Mouse (Mus musculus) liver, embryonic 11.5 days (tissue): ENCODE results near the gene Pcgf1. TPM values are rescaled to one million over a fixed set of nuclear protein-coding genes. Genes with fewer than 3 reads are reported as not detected.

ENCODE experiments used
- ATAC-seq: fragments of 200-750 bp; cut with Nextera tagmentation; replicated peaks from 2 replicates; pipeline ENCODE4 v1.8.0; 2017; ENCODE audit warnings: moderate number of reproducible peaks, mild to moderate bottlenecking, moderate TSS enrichment, moderate library complexity; ENCODE audit not compliant: low FRiP score
- DNase-seq: peaks from one replicate; pipeline ENCODE4 v3.0.0-alpha.2; 2017; ENCODE audit warnings: low spot score
- H3K27ac ChIP-seq: fragments of 300-500 bp; sonication (generic); 2 replicates; pipeline ENCODE4 v1.5.1; 2014; ENCODE audit warnings: mild to moderate bottlenecking, low read depth, low read length, control low read depth
- H3K27me3 ChIP-seq: fragments of 300-500 bp; sonication (generic); replicated peaks from 2 replicates; pipeline ENCODE4 v1.6.1; 2014; ENCODE audit warnings: low read length, mixed read lengths; ENCODE audit not compliant: control insufficient read depth, insufficient read depth
- H3K36me3 ChIP-seq: fragments of 300-500 bp; sonication (generic); 2 replicates; pipeline ENCODE4 v1.6.1; 2014; ENCODE audit warnings: mild to moderate bottlenecking, low read length, moderate library complexity, mixed read lengths; ENCODE audit not compliant: control insufficient read depth, insufficient read depth
- H3K4me1 ChIP-seq: fragments of 300-500 bp; sonication (generic); replicated peaks from 2 replicates; pipeline ENCODE4 v1.6.1; 2014; ENCODE audit warnings: low read length, mixed read lengths; ENCODE audit not compliant: control insufficient read depth, insufficient read depth
- H3K4me2 ChIP-seq: fragments of 300-500 bp; sonication (generic); 2 replicates; pipeline ENCODE4 v1.6.1; 2014; ENCODE audit warnings: mild to moderate bottlenecking, control low read depth, moderate library complexity
- H3K4me3 ChIP-seq: fragments of 300-500 bp; sonication (generic); 2 replicates; pipeline ENCODE4 v1.5.1; 2014; ENCODE audit warnings: low read depth, low read length, control low read depth
- H3K9ac ChIP-seq: fragments of 300-500 bp; sonication (generic); 2 replicates; pipeline ENCODE4 v1.6.1; 2014; ENCODE audit warnings: low read depth, low read length, control low read depth
- H3K9me3 ChIP-seq: fragments of 300-500 bp; sonication (generic); 2 replicates; pipeline ENCODE4 v1.6.1; 2016; ENCODE audit warnings: low read length, inconsistent platforms, mixed read lengths; ENCODE audit not compliant: control insufficient read depth
- WGBS: fragments of 180-500 bp; shearing (Covaris S2); extraction: QIAGEN DNeasy Blood & Tissue Kit; methylation state at CpG from one replicate; pipeline ENCODE4 v1.1.7; 2014; 5-methylcytosine and 5-hydroxymethylcytosine counted together
- polyA plus RNA-seq: library from polyadenylated mRNA; unstranded; fragments of >200 nt; fragmentation: Nextera tagmentation; extraction: Ambion mirVana; gene quantifications from 2 replicates; pipeline ENCODE4 v1.2.1, GENCODE M21; 2014

Pcgf1 gene
- polyA plus RNA-seq, 1 experiment from 2014 or later, result 25.0 TPM

DNA sequence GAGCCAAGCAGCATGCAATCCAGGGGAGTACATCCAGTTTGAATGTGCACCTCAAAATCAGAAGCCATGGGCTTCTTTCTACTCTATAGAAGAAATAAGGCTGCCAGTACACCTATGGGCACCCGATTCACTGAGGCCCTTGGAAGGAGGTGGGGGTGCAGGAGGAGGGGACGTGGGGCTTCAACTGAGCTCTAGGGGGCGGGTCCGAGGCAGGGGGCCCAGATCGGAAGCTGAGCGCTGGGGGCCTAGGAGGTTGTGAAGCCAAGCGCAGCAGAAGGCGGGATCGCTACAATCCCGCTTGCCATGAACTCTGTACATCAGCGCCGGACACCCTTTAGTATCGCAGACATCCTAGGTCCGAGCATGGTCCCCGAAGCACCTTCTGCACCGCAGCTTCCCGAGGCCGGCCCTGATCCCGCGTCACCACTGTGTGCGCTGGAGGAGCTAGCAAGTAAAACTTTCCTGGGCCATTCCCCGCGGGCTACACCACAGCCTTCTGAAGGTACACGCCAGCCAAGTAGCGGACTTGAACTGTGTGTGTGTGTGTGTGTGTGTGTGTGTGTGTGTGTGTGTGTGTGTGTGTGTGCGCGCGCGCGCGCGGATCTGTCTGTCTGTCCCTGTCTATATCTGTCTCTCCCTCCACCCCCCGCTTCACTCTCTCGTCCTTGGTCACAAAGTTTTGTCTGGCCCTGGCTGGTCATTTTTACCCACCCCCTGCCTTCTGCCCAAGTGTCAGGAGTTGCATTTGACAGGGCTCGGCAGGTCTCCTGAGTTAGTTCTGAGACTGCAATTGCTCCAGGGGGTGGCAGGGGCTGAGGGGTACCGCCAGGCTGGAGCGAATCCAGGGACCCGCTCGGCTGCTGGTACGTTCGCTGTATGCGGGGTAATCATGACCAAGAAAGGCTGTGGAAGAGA is 8.7 kb downstream of the Pcgf1 start, which contains the start of gene Lbx2:
Gene Lbx2, plus strand, starts transcription at position 247 of the 915 bp plus-strand sequence.
- Histone ChIP-seq H3K4me3 (peak within 1 kb of the TSS; percentile 30), H3K4me2 (peak within 1 kb of the TSS; percentile 55), H3K27ac (no peak within 1 kb of the TSS), H3K9me3 (no peaks in the 10 kb centered on the region), H3K4me1 (peaks cover 6% of the 10 kb centered on the region; the same call in 1 of the 2 replicates), H3K9ac (no peak within 1 kb of the TSS), H3K36me3 (peaks cover 7% of the 10 kb centered on the region; the same call in 1 of the 2 replicates), H3K27me3 (peaks cover 85% of the 10 kb centered on the region)
- DNase-seq (no peak), ATAC-seq (no peak)
- 4% methylated on average over 41 of the region's 42 CpGs for WGBS

GRCm38 (mm10) chr6:83087205-83087925 is 9.7 kb downstream of the Pcgf1 start:
- H3K4me1 ChIP-seq, result peaks cover 6% of the 10 kb centered on the region; the same call in 1 of the 2 replicates
- no peak for DNase-seq

GRCm38 (mm10) chr6:83087926-83088260 is 10.2 kb downstream of the Pcgf1 start:
- Histone ChIP-seq H3K4me2 (peak overlapping the region; percentile 54), H3K9me3 (no peaks in the 10 kb centered on the region), H3K36me3 (no peaks in the 10 kb centered on the region), H3K4me1 (peaks cover 6% of the 10 kb centered on the region; the same call in 1 of the 2 replicates), H3K27ac (no peak overlapping the region), H3K9ac (no peak overlapping the region), H3K4me3 (peak overlapping the region; percentile 30), H3K27me3 (peaks cover 77% of the 10 kb centered on the region)
- DNase-seq, result no peak
- ATAC-seq, result no peak
- WGBS, result 13% methylated on average over 9 of the region's 9 CpGs

More at GRCm38 (mm10) chr6:83087205-83087925, 9.7 kb downstream of the Pcgf1 start:
- H3K36me3 ChIP-seq, result peaks cover 2% of the 10 kb centered on the region; the same call in 1 of the 2 replicates
- 3% methylated on average over 47 of the region's 47 CpGs for WGBS
- peak overlapping the region; percentile 54 for H3K4me2 ChIP-seq
- no peak overlapping the region for H3K9ac ChIP-seq
- H3K27ac ChIP-seq, result no peak overlapping the region
- ATAC-seq, result no peak
- H3K27me3 ChIP-seq, result peaks cover 83% of the 10 kb centered on the region
- H3K4me3 ChIP-seq, result peak overlapping the region; percentile 30
- no peaks in the 10 kb centered on the region for H3K9me3 ChIP-seq

GRCm38 (mm10) chr6:83092416-83093127 is 14.9 kb downstream of the Pcgf1 start:
- DNase-seq (no peak), ATAC-seq (no peak)
- 37% methylated on average over 6 of the region's 6 CpGs for WGBS
- peaks cover 31% of the 10 kb centered on the region for H3K27me3 ChIP-seq
- no peaks in the 10 kb centered on the region for H3K36me3 ChIP-seq
- H3K27ac ChIP-seq, result no peak overlapping the region
- H3K9me3 ChIP-seq, result no peaks in the 10 kb centered on the region
- no peak overlapping the region for H3K9ac ChIP-seq
- no peaks in the 10 kb centered on the region for H3K4me1 ChIP-seq
- H3K4me3 ChIP-seq, result no peak overlapping the region
- H3K4me2 ChIP-seq, result no peak overlapping the region

GRCm38 (mm10) chr6:83095968-83096367 is 18.3 kb downstream of the Pcgf1 start:
- Histone ChIP-seq H3K27ac (no peak overlapping the region), H3K27me3 (no peaks in the 10 kb centered on the region; the same call in none of the 2 replicates), H3K9me3 (no peaks in the 10 kb centered on the region), H3K4me3 (no peak overlapping the region), H3K9ac (no peak overlapping the region), H3K36me3 (no peaks in the 10 kb centered on the region), H3K4me2 (no peak overlapping the region), H3K4me1 (peaks cover 3% of the 10 kb centered on the region; the same call in 1 of the 2 replicates)
- 30% methylated on average over 6 of the region's 6 CpGs for WGBS
- ATAC-seq, result no peak
- DNase-seq, result no peak

DNA sequence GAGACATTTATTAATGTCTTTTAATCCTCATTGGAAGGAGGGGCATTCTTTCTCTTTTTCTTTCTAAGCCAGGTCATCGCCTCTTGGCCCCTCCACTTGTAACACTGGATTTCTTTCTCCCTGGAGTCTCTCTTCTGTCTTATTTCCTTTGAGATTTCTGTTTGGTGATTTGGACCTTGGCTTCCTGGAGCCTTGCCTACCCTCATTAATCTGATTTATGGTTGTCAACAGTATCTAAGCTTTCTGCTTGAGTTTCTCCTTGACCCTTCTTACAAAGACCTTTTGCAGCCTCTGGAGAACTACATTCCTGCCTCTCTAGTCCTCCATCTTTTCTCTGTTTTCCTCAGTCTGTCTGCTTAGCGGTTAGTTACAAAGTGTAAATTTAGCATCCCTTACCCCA is 20.7 kb downstream of the Pcgf1 start:
- DNase-seq (no peak), ATAC-seq (no peak)
- no peak overlapping the region for H3K27ac ChIP-seq
- H3K4me1 ChIP-seq, result peaks cover 20% of the 10 kb centered on the region
- no peaks in the 10 kb centered on the region for H3K9me3 ChIP-seq
- 59% methylated on average over 2 of the region's 2 CpGs for WGBS
- no peak overlapping the region for H3K9ac ChIP-seq
- no peak overlapping the region for H3K4me2 ChIP-seq
- H3K27me3 ChIP-seq, result no peaks in the 10 kb centered on the region; the same call in none of the 2 replicates
- no peak overlapping the region for H3K4me3 ChIP-seq
- H3K36me3 ChIP-seq, result no peaks in the 10 kb centered on the region

DNA sequence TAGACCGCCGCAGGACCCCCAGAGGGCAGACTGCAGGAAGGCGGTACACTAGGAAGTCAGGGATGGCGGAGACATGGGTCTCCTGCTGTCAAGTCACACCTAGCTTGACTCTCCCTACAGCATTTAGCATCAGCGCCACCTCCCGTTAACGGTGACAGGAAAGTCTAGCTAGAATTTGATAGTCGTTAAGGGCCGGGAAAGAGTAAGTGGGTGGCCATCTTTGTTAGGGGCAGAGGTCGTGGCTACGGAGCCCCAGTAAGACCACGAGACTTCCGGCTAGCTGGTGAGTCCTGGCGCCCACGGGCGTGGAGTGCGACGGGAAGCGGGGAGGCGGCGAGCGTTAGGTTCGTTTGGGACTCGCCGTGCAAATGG is 23.6 kb downstream of the Pcgf1 start, which contains the start of the genes Ccdc142 and Gm42688:
Gene Ccdc142, plus strand, starts transcription at position 286 of the 372 bp plus-strand sequence.
Gene Gm42688, plus strand, starts transcription at position 302 of the 372 bp plus-strand sequence.
- Histone ChIP-seq H3K4me2 (peak within 1 kb of the TSS; percentile 100), H3K27me3 (no peaks in the 10 kb centered on the region; the same call in none of the 2 replicates), H3K9ac (peak within 1 kb of the TSS; percentile 95), H3K27ac (peak within 1 kb of the TSS; percentile 87), H3K4me3 (peak within 1 kb of the TSS; percentile 87), H3K4me1 (peaks cover 23% of the 10 kb centered on the region), H3K9me3 (no peaks in the 10 kb centered on the region), H3K36me3 (peaks cover 2% of the 10 kb centered on the region; the same call in 1 of the 2 replicates)
- peak; percentile 78 for DNase-seq
- ATAC-seq, result peak; percentile 86
- WGBS, result under 1% methylated on average over 25 of the region's 25 CpGs
